Mouse (Mus musculus) layer of hippocampus, postnatal 14 days (tissue): ENCODE measurements at regions not wholly inside any gene's neighbourhood (a gene's known extent, or its start where the extent isn't known, plus 50 kb on each side); places are given as distances from the start of the nearest gene placed in this dataset.

Experiments
- DNase-seq, 2 experiments: peaks; one replicate each; pipeline ENCODE4 v3.0.0; 2021 to 2022; ENCODE audit warnings: low spot score in 2 of 2, mixed read lengths in 1 of 2

DNA sequence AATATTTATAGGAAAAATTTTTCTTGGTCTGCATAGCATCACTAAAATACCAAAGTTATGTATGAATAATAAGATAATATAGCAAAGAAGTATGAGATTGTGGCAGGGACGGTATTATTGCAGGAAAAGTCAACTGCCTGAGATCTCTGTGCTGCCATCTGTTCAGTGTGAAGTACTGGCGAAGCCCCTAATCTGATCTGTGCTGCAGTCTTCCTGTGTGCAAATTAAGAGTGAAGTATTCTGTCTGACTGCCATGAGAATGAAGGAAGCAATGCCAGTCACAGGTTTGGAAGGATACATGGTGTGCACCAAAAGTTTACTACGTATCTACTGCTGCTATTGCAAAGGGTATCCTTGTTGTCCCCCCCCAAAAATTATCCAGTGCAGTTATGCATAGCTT, 501.5 kb downstream of the Rab28 start:
- DNase-seq: peak in 1 of 2 experiments; percentile 2

DNA sequence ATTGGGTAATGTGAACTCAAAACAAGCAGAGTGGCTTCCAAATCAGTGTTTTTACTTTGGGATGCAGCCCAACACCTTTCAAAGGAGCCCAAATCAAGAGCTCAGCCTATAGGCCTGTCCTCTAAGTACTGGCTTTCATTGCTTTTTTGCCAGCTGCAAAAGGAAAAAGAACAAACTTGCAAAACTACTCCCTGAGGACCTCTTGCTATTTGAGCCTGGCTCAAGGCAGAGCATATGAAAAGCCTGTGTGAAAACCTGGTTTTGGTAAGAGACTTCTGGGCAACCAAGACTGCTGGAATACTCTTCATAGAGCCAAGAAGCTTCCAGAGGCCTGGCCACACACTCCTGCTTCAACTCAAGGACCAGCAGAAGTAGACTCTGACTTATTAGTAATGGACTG, 503.5 kb downstream of the Rab28 start:
- DNase-seq: no peak

DNA sequence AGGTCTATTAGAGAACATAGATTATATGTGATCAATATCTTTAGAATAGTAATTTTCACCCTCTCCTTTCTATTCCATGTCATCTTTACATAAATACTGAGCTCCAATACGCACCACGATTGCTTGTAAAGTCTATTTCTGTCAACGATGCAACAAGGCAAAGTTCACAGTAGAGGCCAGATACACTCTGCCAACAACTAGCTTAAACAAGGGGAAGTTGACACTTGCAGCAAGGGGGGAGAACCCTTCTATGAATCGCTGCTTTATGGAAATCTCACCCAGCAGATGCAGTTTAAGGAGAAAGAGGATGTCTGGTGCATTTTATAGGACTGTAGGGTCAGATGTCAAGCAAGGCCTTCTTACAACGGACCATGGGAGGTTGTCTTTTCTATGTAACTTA, 520.8 kb downstream of the Rab28 start:
- no peak for DNase-seq

DNA sequence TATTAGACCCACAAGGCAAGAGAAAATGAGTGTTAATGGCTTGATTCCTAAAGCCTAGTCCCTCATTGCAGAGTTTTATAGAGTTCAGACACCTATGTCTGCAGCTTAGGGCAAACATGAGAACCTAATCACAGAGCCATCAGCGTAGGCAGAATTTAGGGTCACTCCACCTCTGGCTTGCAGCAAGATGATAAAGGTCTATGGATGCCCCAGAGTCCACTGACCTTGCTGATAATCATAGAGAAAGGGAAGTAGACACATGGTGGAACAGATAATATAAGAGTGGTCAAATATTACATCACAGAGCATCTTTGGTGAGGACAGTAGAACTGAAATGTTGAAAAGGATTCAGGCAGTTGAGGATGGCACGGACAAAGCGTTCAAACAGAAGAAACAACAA, 530.7 kb downstream of the Rab28 start:
- no peak for DNase-seq

DNA sequence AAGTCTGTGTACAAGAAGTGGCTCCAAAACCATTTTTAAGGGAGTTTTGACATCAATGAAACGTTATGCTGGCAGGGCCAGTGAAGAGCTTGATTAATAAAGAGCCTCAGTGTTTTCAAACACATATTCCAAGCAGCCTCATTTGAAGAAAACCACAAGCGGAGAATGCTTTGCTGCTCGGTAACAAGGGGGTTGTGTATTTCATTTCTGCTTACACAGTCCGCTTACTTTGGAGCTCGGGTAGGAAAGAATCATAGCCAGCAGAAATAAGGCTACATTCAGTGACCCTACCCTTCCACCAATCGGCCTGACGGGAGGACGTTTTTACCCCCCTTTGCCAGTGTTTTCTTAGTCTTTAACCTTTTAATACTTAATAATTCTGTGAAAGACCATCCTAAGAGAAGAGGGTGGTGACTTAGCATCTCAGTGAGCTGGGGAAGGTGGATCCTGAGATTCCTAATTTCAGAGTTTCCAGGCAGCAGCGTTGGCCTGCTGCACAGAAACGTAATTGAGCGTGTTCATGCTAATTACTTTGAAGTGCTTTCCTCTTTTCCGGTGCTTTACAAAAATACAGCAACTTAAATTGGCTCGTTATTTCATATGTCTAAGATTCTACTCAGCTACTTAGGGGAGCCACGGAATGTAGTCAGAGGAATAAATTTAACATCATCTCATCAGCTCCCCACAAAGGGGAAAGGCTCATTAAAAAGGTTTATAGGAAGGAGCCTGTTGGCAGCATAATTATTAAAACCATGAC, 541.9 kb downstream of the Rab28 start:
- peak in 1 of 2 experiments; percentile 7 for DNase-seq

DNA sequence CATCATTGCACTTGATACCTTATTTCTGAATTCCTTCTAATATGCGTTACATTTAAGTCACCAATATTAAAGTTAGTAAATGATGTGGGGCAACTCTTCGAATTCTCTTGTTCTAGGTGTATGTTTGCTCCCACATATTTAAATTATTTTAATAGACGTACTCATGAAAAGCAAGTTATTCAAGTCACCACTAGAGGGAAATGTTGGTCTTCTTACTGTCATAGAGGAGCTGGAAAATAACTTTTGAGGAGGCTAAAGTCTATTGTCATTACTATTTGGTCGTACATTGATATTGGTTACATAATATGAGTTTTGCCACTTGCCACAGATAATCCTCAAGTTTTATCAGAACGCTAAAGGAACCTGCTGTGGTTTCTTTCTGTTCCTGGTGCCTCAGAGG, 582.9 kb downstream of the Rab28 start:
- peak in 1 of 2 experiments; percentile 66 for DNase-seq

DNA sequence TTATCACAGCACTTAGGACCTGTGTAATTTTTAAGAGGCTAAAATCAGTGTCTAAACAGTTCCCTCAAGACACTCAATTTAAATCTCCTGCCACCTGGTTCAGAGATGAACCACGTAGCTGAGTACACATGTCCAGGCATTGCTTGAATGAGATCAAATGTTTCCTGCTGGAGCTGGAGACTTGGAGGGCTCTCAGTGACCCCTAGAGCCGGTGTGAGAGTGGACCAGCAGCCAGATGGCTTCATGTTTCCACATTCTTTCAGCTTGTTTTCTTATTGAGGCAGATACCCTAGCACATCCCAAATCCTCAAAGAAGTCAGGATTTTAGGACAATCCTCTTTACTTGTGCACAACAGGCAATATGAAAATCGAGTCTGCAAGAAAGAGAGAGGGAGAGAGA, 590.3 kb downstream of the Rab28 start:
- DNase-seq: no peak

DNA sequence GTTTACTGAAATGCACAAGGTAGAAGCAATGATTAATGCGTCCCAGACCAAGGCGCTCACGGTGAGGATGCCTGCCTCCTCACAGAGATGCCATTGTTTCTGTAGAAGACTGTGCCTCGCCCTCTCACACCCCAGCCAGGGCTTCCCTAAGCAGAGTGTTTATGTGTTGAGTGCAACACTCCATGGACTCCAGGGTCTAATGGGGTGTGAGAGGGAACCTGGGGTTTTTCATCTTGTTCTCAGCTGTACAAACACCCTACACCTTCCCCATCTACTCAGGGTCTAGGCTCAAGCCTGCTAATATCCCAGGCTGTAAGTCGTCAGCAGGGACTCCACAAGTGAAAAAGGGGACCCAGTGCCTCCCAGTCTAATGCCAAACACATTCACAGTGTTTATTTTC, 620.2 kb downstream of the Rab28 start:
- no peak for DNase-seq

DNA sequence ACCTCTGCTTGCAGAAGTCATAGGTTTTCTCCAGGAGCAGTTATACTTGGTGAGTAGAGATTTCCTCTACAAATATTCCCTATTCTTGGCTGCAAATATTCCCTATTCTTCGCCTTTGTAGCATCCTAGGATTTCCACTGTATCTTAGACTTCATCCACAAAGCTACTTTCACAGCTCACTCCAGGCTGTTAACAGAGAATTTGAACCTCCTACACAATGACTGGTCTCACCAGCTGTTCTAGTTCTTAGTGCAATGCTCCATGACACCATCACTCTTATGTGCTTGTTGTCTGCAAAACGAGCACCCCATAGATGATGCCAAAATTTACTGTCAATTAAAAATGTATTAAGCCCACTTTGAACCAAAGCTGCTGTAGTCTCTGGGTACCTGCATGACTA, 631.5 kb downstream of the Rab28 start:
- peak in 1 of 2 experiments; percentile 7 for DNase-seq

DNA sequence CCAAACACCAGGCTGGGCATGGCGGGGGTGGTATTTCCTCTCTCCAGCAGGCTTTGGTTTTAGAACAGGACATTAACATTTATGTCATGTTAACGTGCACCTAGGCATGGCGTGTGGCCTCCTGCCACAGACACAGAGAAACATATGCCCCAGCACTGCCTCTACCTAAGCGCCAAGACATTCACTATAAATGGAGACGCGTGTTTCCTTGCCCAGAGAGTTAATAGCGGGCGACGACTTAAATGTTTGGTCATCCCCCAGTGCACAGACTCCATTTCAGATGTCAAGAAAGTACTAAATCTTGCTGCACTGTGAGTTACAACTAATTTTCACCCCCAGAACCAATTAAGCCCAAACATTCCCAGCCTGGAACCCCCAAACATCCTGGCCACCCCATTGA, 646.3 kb downstream of the Rab28 start:
- no peak for DNase-seq

DNA sequence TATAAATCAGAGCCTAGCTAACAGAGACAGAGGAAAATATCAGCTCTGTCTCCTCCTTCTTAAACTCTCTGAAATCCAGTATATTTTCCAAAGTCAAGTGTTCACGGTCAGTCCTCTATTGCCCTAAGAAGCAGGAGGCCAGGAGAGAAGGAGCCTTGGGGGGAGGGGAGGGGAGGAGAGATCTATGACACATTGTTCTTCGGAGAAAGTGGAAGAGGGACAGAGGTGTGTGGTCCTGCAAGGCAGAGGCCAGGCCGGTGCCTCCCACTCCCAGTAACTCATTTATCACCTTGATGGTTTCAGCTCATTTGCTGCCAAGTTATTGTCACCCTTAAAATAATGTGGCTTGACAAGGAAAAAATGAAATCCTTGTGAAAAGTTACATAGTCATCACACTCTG, 646.7 kb downstream of the Rab28 start:
- no peak for DNase-seq

DNA sequence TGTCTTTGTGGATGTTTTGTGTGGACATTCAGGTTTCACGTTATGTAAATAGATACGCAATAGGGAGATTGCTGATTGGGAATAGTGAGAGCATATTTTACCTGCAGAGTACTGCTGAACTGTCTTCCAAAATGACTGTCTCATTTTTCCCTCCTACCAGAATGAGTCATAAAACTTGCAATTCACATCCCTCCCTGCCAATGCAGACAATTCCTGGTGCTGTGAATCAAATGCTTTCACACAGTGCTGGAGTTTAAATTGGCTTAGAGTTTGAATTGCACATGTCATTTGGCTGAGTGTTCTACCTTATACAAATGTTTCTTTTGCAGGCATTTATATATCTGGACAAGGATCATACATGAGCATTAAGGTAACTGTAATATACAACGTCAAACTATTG, 649.9 kb downstream of the Rab28 start:
- DNase-seq: no peak

DNA sequence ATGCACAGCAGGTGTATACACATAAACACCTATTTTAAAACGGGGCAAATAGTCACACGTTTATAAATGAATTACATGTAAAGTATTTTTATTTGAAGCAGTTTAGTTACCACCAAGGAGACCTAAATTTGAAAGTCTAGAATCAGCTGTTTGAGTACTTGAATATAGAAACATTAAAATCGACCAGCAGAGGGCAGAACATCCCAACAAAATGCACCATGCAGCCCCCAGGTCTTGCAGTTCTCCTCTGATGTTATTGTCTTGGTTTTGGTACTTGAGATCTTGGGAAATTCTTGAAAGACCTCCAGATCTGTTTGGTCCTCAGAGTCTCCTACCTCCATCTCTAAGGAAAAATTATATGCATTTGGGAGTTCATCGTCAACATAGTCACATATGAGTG, 656.0 kb downstream of the Rab28 start:
- peak in 1 of 2 experiments; percentile 33 for DNase-seq

DNA sequence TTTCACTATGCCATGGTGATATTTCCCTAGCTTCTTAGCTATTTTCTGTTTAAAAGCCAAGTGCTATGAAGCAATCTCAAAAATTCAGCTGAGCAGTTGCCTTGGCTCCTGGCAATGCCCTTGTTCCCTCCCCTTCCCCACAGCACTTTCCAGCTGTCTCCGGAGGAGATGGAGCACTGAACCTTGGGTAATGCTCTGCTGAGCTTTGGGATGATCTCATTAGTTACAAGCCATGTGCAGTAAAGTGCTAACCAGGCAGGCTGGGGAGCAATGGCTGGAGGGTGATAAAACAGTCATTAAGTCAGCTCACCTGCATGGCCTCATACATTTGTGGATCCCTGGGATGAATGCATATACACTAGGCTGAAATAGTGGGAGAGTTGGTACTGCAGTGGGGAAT, 659.4 kb downstream of the Rab28 start:
- DNase-seq: no peak

DNA sequence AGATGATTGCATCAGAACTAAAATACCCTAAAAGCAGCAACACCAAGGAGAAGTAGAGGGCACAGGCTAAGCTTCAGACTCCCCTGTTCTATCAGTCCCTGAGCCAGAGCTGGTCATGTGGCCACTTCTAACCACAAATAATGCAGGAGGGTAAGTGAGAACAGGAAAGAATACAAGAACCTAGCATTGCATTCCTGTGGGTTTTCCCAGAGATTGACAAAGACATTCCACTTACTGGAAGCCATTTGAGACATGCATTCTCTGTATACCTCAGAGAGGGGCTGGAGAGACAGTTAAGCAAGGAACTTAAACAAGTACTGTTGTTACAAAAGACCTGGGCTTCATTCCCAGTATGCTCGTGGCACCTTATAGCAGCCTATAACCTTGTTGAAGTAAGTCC, 662.7 kb downstream of the Rab28 start:
- DNase-seq: no peak

DNA sequence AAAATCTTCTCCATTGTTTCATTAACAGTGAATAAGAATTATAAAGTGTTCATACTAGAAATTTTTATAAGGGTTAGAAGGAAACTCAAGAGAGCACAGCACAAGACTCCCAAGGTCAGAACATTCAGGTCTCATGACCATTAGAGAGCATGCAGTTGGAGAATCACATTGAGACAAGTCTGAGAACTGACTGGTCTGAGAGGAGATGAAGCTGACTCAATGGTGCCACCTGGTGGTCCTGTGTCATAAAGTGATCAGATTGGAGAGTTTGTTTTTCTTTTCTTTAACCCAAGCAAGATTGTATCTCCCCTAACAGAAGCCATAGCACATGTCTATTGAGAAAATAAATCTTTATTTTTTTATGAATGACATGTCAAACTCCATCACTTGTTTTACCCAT, 663.5 kb downstream of the Rab28 start:
- peak; percentile 62 to 79 for DNase-seq

DNA sequence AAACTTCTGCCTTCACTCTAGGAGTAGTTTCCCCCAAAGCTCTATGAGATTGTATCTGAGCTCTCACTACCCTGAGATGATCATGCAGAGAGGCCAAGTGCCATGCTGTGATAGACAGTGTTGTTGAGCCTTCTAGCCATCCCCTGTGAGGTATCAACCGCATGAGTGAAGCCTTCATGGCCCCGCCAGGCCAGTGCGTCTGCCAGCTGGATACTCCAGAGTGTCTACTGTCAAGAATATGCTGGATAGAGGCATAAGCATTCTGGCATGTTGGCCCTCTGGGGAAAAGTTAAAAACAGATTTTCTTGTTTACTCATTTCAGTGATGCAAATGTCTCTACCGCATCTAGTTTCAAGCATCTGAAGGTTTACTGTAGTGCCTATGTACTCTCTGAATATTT, 669.2 kb downstream of the Rab28 start:
- DNase-seq: no peak

DNA sequence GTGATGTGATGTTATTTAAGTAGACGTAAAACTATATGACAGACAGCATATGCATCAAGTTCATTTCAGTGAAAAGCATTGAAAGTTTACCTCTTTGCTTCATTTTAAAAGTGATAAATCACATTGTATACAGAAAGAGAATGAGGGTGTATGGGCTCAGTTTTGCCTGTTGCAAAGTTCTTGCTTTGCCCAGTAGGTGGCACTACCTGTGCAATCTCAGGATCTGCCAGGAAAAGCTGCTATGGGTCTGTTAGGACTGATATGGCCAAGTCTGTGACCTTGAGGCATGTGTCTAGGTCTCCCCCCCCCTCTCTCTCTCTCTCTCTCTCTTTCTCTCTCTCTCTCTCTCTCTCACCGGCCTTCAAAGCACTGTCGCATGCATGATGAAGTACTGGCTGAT, 701.3 kb downstream of the Rab28 start:
- peak in 1 of 2 experiments; percentile 4 for DNase-seq

DNA sequence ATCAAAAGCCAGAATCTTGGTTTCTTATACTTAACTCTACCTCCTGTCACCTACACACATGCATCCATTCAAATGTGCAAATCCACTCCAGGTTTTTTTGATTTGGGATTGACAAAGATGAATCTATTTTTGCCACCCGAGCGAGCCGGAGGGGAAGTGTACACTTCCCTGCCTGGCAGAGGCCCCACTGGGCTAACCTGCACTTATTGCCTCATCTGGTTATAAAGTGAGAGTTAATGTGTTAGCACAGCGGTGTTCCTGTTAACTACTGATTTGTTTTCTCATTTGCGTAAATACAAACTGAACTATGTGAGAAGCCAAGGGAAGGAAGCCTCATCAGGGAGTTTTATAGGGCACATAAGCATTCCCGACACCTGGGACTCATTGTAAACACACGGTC, 721.4 kb downstream of the Rab28 start:
- no peak for DNase-seq

DNA sequence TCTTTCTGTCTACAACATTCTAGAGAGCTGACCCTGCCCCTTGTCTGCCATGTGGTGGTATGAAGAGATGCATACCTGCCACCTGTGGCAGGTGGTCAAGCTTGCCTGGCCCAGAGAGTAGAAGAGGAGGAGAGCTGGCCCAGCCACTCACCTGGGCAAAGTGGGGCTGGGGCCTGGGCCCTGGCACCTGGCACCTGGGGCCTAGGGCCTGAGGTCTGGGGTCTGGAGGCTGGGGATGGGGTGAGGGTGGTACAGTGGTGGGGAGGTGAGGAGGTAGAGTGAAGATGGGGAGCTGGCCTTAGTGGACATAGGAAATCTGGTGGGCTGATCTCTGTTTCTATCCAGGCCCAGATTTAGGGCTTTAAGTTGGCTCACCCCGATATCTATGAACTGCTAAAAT, 733.1 kb downstream of the Rab28 start:
- no peak for DNase-seq

DNA sequence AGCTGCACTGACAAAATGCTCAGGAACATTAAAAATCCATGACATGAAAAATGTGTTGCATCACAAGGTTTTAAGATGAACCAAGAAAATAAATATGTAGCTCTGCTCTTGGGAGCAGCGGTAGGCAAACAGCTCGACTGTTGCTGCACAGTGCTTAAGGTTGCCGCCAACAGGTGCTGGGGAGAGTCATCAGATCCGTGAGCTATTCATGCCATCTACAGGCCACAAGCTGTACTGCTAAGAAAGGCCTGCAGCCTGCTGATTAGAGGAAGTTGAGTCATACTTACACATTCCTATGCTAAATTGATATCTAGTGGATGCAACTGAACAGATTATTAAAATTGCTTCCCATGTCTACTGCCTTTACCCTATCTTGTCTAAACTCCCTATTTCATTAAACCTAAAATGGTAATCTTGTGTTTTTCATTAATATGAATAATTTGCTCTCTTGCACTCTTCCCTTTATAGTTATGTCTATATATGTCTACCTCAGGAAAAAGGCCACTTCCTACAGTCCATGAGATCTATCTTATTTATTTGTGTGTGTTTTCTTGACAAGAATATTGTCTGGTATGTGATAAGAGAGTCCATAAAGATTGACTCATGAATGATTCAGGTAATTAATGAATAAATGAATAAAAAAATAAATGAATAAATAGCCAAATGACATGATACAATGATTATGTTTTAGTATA, 754.9 kb downstream of the Rab28 start:
- DNase-seq: peak; percentile 55 to 75

DNA sequence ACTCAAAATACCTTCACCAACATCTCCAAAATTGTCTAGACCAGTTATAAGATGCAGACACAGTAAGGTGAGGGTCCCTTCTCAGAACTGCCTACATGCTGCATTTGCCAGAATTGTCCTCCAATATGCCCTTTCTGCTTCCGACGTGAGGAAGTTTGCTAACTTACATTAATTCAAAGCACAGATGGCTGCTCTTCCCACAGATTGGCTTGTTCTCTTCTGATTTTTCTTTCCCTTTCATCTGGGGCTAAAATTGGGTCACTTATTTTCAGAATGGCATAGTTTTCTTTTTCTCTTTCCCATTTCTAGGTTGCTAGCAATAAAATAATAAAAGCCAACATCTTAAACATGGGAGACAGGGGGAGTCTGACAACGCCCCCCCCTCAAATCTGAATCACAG, 778.8 kb downstream of the Rab28 start:
- DNase-seq: peak in 1 of 2 experiments; percentile 9

DNA sequence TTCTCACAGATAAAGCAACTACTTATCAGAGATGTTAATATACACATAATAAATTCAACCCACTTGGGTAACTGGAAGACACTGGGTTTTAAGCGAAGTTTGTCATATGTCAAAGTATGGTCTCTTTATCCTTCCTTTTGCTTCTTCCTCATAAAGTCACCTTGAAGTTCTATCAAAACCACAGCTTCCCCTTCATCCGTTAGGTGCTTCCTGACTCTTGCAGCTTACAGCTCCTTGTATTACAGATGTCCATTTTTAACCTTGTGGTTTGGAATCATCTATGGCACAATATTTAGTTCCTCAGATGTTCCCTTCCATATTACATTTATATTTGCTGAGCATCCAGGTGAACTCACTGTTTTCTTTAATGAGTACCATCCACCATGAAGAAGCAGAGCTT, 787.0 kb downstream of the Rab28 start:
- DNase-seq: no peak
